Mouse (Mus musculus) urinary bladder, postnatal 10 days (tissue): ENCODE measurements around the gene Cntrob.
A peak's percentile ranks its signal among the peaks of the same experiment; 100 is the strongest.

Experiments
- DNase-seq: peaks from one replicate; pipeline ENCODE4 v3.0.0; 2022; ENCODE audit warnings: low spot score

Cntrob gene

DNA sequence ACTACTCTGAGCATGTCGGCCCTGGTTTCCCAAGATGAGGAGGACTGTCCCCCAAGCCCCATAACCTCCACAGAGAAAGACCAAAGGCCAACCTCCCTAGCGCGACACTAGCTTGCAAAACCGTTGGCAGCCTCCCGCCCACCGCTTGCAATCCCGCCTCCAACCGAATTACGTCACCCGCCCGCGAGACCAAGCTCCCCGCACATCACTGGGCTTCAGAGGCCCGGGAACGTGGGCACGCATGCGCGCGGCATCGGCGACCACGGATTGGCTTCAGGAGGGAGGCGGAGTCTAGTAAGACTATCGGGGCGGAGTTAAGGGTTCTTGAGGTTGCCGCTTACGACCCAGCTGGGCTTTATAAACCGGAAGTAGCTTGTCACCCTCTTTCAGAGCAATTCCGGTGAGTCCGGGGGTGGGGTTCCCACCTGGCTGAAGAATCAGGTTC is at the start of gene Cntrob, which contains the start of gene Trappc1:
TSS of gene Cntrob (minus strand) at position 109 of the 445 bp plus-strand sequence.
TSS of gene Trappc1 (plus strand) at position 314 of the 445 bp plus-strand sequence.
- DNase-seq = peak; percentile 96

DNA sequence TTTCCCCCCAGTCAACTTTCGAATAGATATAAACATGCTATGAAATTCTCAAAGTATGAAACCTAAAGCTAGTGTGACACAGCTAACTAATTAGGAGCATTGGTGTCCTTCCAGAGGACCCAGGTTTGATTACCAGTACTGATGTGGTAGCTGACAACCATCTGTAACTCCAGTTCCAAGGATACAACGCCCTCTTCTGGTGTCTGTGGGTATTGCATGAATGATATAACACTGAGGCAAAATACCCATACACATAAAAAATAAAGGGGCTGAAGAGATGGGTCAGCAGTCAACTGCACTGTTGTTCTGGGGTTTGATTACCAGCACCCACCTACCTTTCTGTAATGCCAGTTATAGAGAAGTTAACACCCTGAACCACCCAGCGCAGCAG is 49.2 kb upstream of the Cntrob start:
- DNase-seq = no peak

DNA sequence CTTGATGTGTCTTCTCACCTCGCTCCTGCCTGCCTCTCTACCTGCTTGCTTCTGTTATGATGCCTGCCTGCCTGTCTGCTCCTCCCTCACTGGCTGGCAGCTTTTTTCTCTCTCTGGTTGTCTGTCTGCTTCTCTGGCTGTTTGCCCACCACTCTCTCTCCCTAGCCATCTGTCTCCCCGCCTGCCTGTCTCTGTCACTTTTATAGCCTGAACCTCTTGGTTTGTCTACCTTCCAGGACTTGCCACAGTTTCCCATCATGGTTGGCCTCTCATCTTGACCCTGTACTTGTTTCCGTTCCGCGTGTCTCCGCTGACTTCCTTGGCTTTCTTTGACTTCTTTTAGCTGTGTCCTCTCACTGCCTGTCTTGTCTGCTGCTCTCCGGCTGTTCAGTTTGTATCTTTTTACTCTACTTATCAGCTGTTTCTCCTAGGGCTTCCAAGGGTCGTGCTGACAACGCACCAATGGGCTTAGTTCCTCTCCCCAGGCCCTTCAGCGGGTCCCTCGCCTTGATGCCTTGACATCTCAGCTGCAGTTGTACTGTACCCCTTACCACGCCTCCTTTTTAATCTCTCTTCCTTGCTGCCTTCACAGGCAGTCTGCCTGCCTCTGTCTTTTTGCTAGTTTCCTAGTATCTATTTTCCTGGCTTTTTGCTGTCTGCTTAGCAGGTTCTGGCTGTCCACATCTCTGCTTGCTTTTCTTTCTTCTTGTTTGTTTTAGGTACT is 48.6 kb upstream of the Cntrob start:
- DNase-seq = no peak

DNA sequence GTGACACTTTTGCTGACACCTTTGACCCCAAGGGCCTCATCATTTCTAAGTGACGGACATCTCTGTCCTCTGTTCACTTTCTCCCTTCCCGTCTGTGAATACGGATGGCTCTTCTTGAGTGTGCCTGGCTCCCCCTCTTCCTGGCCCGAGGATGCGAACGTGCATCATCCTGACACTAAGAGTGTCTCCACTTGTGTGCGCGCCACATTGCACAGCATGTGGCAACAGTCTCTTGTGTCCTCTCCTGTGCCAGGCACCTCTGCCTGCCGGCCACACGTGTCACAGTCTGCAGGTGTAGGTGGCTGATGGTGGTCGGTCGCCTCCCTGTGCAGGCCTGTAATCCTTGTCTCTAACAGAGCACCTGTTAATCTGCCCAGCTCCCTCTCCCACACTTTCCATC is 48.0 kb upstream of the Cntrob start:
- no peak for DNase-seq

DNA sequence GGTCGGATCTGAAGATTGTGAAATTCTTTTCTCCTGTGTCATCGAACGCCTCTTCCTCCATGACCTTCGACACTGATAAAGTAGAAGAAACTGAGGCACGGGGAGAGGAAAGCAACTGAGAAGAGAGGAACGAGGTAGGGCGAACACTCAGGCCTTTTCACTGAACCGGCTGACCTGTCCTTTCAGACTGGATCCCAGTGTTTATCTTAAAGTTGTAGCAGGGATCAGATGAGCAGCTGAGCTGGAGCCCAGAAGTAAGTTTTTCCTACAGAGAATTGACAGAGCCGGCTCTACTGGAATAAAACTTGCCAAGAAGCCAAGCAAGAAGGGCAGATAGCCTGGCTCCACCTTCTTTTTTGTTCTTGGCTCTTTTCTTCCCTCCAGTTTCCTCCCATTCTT is 47.2 kb upstream of the Cntrob start:
- no peak for DNase-seq

DNA sequence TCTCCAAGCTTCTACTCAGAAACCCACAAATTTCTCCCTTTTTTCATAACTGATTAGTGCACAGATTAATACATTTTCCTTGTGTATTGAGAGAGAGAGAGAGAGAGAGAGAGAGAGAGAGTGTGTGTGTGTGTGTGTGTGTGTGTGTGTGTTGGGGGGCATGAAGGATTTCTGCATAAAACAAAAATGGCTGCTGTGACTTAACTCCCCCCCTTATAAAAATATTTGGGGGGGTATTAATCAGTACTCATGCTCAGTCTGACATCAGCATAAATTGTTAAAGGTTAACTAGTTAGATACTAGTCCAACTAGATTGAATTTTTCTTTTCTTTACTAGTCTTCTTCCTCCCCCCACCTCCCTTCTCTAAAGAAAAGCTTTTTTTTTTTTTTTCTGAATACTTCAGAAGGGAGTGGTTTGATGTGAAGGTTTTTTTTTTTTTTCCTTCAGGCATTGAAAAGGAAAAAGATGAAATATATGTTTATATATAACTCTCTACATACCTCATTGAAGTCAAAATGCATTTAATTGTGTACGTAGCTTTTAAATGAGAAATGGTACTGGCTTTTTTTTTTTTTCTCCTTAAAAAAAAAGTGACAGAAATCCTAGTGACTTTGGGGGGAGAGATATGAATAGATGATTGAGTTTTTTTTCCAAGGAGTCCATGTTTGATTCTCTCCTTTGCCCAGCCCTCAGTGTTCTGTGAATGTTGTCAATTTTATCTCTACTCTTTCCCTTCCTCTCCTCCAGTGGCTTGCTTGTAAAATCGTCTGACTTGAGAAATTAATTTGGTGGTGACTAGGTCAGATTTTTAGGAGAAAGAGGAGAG is 46.6 kb upstream of the Cntrob start:
- DNase-seq = no peak

DNA sequence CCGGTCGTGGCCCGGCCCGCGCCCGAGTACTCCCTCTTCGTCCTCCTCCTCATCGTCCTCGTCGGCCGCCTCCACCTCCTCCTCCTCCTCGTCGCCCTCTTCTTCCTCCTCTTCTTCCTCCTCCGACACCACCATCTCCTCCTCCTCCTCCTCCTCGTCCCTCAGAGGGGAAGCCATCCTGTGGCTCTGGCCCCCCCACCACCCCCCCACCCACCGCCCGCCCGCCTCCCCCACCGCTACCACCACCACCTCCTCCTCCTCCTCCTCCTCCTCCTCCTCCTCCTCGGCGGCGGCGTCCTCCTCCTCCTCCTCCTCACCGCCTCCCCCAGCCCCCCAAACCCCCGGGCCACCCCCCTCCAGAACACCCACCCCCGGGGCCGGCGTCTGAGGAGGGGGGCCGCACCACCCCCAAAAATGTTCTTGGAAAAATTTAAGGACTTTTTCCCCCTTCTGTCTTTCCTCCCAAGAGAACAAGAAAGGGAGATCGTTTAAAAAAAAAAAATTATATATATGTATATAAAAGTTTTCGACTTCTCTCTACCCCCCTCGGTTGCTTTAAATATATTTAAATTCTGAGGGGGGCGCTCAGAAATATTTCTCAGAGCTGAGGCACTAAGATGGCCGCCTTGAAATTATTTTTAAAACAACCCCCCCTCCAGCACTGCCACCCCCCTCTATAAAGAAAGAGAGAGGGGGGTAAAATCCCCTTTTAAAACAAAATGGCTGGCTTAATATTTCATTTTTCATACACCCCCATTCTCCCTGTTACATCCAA is 45.8 kb upstream of the Cntrob start, which contains the start of gene Chd3:
TSS of gene Chd3 (minus strand) at position 192 of the 775 bp plus-strand sequence.
- no peak for DNase-seq

DNA sequence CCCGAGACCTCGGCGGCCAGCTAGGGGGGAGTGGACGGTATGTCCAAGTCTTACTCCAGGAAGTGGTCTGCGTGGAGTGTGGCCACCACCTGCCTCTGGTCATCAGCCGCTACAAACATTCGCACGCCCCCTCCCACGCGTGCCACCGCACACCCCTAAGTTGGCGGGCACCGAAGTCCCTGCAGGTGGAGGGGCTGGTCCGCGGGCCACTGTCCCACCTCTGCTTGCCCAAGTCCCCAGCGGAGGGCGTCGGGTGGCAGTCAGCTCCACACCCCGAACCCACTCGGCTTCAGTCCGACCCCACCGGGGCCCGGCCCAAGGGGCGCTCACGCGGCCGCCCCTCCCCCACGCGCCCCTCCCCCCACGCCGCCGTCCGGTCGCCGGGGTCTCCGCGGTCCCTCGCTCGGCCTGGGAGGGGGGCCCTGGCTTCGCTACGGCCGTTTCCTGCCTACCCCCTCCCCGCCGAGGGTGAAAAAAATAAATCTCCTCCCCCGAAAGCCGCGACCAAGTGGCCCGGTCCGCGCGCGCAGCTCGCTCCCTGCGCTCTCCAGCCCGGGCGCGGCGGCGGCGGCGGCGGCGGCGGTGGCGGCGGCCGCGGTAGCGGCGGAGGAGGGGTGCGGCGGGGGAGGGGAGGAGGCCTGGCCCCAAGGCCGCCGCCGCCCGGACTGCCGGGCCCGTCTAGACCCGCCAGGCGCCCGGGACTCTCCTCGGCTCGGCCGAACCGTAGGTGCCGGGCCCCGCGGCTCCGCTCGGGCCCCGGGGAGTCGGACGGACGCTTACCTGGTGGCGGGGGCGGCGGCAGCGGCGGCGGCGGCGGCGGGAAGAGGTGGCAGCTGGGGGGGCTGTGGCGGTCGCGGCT is 45.0 kb upstream of the Cntrob start:
- no peak for DNase-seq

DNA sequence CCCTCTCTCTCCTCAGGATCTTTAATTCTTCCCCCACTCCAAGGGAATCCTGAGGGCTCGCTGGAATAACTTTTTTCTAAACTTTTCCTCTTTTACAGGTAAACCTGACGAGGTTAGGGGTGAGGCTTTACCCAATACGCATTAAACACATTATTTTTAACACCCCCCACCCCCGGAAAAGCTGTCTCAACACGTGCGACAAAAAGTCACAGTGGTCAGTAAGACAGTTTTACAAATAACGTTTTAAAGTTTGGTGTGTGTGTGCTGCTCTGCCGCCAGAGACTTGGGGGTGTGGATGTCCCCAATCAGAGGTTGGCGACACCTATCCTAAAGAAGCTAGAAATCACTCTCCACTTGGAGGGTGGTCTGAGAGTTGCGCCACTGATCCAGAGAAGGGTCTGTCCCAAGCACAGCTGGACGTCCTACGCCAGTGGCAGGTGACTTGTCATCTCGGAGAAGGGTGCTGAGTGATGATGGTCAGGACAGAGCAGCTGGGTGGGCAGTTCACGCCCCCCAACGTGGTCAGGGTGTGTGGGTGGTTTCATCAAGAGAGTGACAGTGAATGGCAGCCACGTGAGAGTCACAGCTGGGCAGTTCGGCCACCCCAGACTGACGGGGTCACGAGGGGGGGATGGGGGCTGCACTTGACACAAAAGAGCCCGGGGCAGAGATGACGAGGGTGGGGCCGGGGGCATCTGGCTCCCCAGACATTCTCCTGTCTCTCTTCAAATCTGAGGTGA is 44.2 kb upstream of the Cntrob start:
- DNase-seq = no peak

DNA sequence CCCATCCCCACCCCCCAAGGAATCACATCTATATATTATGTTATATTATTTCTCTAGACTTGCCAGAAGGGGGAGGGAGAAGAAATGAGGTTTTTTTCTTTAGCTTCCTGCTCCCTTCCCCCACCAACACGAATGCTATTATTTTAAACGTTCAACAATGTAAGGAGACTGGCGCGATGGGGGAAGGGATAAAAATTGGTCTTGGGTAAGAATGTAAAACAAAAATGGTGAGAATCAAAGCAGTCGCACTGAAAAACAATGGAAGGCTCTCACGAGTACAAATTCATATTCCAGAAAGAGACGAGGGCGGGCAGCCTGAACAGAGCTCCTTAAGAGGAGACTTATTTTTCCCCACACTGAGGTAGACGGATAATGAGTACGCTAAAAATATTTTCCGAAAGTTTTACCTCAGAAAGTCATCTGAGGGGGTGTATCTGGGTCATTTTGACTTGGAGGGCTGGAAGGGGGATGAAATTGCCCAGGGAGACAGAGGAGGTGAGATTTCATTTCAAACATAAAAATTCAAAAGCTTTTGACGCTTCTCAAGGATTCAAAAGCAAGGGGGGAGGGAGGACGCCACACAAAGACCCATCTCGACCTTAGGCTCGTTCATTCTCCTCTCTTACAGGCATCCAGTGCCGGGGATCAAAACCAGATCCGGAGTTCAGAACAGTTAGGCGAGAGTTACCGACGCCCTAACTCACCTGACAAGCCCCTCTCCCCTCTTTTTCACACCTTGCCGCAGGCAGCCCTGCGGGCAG is 43.5 kb upstream of the Cntrob start:
- no peak for DNase-seq

DNA sequence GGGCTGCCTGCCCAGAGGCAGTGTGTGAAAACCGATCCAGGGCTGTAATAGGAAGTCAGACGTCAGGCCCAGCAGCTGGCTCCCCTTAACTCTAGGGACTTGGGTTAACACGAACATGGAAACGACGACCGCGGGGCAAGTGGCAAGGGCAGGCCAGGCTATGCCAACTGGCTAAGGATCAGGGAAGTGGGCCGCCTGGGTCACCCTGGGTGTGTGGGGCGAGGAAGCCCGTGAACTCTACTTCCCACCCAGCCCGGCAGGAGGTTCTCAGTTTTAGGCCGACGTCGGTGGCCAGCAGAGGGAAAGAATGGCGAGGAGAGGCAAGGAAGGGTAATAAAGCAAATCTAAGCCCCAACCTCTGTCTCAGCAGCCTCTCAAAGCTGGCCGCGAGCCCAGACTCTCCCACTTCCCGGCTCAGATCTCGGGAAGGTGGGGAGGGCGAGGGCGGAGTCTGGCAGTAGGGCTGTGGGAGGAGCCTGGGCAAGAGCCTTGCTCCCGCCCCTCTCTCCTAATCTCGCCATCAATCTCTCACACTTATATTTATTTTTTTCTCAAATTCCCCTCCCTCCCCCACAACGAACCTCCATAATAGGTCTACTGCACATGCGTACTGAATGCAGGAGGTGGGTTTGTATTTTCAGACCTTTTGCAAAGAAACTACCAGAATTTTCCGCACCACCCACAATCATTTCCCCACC is 42.7 kb upstream of the Cntrob start:
- peak; percentile 94 for DNase-seq

DNA sequence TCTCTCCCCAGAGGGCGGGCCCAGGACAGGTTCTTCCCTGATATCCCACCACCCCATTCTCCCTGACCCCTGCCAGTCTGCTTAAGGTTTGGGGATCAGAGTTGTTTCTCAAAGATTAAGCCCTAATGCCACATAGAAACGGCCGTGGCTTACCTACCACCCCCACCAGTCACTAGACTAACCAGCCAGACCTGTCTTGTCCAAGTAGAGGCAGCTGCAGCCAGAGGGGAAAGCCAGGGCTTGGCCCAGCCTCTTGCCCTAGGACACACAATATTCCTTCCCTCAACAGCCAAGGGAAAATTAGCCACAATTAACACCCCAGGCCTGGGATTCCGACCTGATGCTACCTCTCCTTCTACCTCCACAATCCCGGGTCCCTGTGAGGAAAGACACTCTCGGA is 42.1 kb upstream of the Cntrob start:
- DNase-seq = no peak

DNA sequence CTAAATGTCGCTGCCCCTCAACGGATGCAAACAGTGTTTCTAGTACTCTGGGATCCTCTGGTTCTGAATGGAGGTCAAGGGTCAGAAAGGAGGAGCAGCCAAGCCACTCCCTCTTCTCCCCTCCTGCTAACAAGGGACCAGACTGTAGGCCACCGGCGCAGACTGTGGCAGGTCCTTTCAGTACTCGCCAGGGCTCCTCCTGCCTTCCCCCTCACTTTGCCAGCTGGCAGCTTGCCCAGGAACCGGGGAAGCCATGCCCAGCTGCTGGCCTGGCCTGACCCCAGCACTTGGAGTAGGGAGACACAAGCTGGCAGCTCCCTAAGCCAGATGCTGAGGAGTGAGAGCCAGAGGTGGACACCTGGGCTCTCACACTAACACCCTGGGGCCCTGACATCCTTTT is 41.3 kb upstream of the Cntrob start:
- DNase-seq = peak; percentile 79

DNA sequence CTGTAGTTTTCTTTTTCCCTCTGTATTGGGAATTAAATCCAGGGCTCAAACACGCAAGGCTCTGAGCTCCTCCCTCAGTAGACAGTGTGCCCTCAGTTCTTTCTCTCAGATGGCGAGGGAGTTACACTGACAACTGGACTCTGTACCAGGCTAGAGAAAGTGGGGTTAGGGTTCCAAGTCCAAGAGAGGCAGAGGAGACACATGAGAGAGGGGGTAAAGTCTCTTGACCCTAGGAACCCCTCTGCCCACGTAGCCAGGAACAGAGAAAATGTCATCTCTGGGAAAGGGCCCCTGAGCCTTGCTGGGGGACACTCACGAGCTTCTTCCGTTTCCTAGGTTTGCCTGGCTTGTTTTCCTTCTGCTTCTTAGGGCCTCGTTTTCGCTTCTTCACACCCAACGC is 40.8 kb upstream of the Cntrob start:
- DNase-seq = no peak

DNA sequence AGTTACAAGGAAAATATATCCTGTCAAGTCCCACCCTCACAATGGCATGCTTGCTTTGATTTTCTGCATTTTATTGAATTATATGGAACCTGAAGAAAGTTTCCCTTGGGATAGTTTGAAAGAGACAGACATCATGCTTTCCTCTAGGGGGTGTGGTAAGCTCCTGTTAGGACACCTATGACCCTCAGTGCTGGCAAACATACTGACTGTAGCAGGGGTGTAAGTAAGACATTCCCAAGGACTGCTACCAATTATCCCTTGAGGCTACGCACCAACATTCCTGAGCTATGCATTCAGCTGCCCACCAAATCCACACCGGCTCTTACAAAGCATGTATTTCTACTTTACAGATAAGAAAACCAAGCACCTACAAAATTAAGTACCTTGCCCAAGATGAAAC is 38.9 kb upstream of the Cntrob start:
- DNase-seq = no peak

DNA sequence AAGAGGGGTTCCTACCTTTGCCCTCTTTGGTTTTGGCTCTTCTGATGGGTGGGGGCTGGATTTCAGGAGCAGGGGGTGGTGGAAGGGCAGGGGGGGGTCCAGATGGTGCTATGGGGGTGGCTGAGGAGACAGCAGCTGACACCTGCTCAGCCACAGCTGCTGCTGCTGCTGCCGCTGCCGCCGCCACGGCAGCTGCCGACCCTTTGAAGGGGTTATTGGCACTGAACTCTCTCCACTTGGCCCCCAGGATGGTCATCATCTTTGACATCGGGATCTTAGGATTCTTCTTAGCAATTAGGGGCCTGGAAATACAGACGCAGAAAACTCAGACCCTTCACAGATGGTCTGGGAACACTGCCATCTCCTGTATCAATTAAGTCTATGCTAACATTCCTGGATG is 38.4 kb upstream of the Cntrob start:
- no peak for DNase-seq

DNA sequence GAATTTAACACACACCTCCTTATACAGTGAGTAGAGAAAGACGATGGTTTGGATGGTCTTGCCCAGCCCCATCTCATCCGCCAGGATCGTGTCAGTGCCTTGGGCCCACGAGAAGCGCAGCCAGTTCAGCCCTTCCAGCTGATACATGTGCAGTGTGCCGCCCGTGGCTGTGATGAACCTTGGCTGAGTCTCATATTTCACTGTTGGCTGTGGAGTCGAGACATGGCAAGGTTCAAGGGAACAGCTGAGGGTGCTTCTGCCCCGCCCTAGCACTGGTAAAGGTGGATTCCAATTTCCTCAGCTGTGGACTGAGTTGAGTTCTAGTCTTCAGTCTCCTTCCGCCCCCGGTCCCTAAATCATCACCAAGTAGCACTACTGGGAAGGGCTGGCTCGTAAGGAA is 34.1 kb upstream of the Cntrob start:
- DNase-seq = no peak

DNA sequence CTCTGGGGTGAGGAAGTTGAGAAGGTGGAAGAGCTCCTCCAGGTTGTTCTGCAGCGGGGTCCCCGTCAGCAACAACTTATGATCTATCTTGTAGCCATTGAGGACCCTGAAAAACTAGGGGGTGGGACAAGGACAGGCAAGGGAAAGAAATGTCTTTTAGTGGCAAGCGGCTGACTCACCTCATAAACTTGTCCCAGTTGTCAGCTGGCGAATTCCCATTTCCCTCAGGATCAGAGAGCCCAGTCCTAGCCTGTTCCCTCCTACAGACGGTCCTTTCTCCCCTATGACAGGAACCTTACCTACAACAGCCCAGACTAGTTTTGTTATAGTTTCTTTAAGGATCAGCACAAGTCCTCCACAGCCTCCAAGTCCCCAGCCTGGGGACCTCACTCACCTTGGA is 33.0 kb upstream of the Cntrob start:
- DNase-seq = no peak

DNA sequence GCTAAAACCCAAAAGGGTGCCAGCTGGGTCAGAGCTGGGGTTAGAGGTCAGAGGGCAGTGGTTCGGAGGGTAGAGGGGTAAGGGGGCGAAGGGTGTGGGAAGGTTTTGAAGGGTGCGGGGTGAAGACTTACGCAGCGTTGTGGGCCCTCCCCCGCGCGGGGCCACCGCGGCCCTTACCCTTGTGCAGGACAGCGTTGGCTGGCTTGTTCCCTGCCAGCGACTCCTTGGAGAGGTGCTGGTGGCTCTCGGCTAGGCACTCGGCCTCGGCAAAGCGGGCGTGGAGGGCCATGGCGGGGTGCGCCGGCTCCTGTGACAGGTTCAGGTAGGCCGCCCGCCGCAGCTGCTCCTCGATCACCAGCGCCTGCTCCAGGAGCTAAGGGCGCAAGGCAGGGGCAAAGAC is 22.9 kb upstream of the Cntrob start:
- DNase-seq = no peak
